Mouse (Mus musculus) heart, embryonic 13.5 days (tissue): ENCODE results near the gene Anxa6. TPM values are rescaled to one million over a fixed set of nuclear protein-coding genes. Genes with fewer than 3 reads are reported as not detected.

Source experiments
- ATAC-seq: fragments of 200-750 bp; cut with Nextera tagmentation; 2 replicates; pipeline ENCODE4 v1.8.0; 2017; ENCODE audit warnings: moderate TSS enrichment; ENCODE audit not compliant: insufficient number of reproducible peaks, low FRiP score, low TSS enrichment; ENCODE audit errors: extremely low read depth
- H3K27ac ChIP-seq: fragments of 300-500 bp; sonication (generic); replicated peaks from 2 replicates; pipeline ENCODE4 v1.5.1; 2015; ENCODE audit warnings: moderate library complexity, mild to moderate bottlenecking, inconsistent platforms
- H3K27me3 ChIP-seq: fragments of 300-500 bp; sonication (generic); replicated peaks from 2 replicates; pipeline ENCODE4 v1.6.1; 2015; ENCODE audit warnings: mild to moderate bottlenecking, inconsistent platforms
- H3K36me3 ChIP-seq: fragments of 300-500 bp; sonication (generic); 2 replicates; pipeline ENCODE4 v1.6.1; 2015; ENCODE audit warnings: mild to moderate bottlenecking, inconsistent platforms
- H3K4me1 ChIP-seq: fragments of 300-500 bp; sonication (generic); 2 replicates; pipeline ENCODE4 v1.6.1; 2015; ENCODE audit warnings: inconsistent platforms
- H3K4me2 ChIP-seq: fragments of 300-500 bp; sonication (generic); 2 replicates; pipeline ENCODE4 v1.6.1; 2015; ENCODE audit warnings: inconsistent platforms, mild to moderate bottlenecking, moderate library complexity
- H3K4me3 ChIP-seq: fragments of 300-500 bp; sonication (generic); 2 replicates; pipeline ENCODE4 v1.5.1; 2015; ENCODE audit warnings: moderate library complexity, mild to moderate bottlenecking, inconsistent platforms
- H3K9ac ChIP-seq: fragments of 300-500 bp; sonication (generic); 2 replicates; pipeline ENCODE4 v1.6.1; 2015; ENCODE audit warnings: inconsistent platforms, mild to moderate bottlenecking, moderate library complexity
- H3K9me3 ChIP-seq: fragments of 300-500 bp; sonication (generic); 2 replicates; pipeline ENCODE4 v1.6.1; 2016; ENCODE audit warnings: inconsistent platforms
- WGBS: fragments of 180-500 bp; shearing (Covaris S2); methylation state at CpG from one replicate; pipeline ENCODE4 v1.1.7; 2015; ENCODE audit warnings: mixed read lengths; 5-methylcytosine and 5-hydroxymethylcytosine counted together
- polyA plus RNA-seq: library from polyadenylated mRNA; unstranded; fragments of >200 nt; fragmentation: Nextera tagmentation; extraction: Ambion mirVana; gene quantifications from 2 replicates; pipeline ENCODE4 v1.2.1, GENCODE M21; 2015

Gene Anxa6
- polyA plus RNA-seq, 1 experiment from 2014 or later: 315 TPM

DNA sequence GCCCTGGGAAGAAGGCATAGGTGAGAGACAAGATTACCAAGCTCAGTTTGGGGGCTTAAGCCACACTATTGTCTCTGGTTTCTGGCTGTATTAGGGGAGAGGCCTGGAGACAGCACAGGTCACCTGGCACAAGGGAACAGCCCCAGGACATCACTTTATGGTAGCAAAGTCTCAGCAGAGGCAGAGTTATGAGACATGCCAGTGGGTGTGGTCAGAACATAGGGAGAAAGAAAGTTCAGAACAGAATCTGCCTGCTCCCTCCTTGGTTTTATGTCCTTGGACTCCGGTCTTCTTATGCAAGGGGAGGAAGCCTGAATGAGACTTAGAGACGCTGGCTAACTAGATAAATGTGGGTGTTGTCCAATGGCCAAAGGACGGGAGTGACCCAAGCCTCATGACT lies 88.5 kb downstream of the Anxa6 start:
- Histone ChIP-seq H3K36me3 (peaks cover 7% of the 10 kb centered on the region; the same call in 1 of the 2 replicates), H3K4me1 (peaks cover 21% of the 10 kb centered on the region), H3K9ac (no peak overlapping the region), H3K27ac (no peak overlapping the region), H3K9me3 (no peaks in the 10 kb centered on the region), H3K27me3 (no peaks in the 10 kb centered on the region), H3K4me3 (no peak overlapping the region), H3K4me2 (no peak overlapping the region)
- 81% methylated on average over 3 of the region's 3 CpGs for WGBS
- no peak for ATAC-seq

DNA sequence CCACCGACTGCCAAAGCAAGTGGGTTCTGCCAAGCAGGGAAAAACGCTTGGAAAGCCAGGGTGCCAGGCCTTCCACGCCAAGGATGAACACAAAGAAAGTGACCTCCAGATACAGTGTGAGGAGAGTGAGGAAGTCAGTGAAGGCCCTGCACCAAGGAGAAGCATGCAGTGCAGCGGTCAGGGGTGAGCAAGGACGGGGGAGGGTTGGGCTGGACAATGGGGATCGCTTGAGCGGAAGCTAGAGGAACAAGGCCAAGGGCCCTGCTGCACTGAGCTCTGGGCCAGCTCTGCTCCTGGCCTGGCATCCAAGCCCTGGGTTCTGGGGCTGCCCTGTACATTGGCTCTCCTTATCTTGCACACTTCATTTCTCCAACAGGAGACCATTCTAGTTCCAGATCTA lies 93.2 kb downstream of the Anxa6 start:
- WGBS: 75% methylated on average over 7 of the region's 7 CpGs
- Histone ChIP-seq H3K9ac (no peak overlapping the region), H3K4me1 (peaks cover 31% of the 10 kb centered on the region), H3K9me3 (no peaks in the 10 kb centered on the region), H3K4me3 (no peak overlapping the region), H3K4me2 (no peak overlapping the region), H3K27me3 (no peaks in the 10 kb centered on the region), H3K27ac (no peak overlapping the region), H3K36me3 (peaks cover 36% of the 10 kb centered on the region)
- ATAC-seq: no peak

DNA sequence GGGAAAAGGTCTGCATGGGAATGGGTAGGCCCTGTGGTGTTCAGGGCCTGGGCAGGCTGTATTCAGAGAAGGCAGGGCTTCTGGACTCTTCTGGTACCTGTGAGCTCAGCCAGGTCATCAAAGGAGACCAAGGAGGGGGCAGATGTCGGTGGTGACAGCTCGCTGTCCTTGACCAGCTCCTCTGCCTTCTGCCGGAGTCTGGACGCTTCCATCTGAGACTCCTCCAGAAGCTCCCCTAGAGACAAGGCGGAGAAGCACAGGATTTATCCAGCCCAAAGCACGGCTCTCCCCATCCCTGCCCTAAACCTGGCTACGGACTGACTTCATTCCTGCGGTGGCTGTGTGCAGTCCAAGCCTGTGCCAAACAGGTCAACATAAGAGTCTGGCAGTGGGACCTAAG lies 93.7 kb downstream of the Anxa6 start:
- Histone ChIP-seq H3K4me2 (no peak overlapping the region), H3K27ac (no peak overlapping the region), H3K27me3 (no peaks in the 10 kb centered on the region), H3K4me1 (peaks cover 33% of the 10 kb centered on the region), H3K36me3 (peaks cover 41% of the 10 kb centered on the region), H3K9me3 (no peaks in the 10 kb centered on the region), H3K9ac (0 out of 2 replicates have a peak overlapping the region, but pooled peaks have one; percentile 10), H3K4me3 (no peak overlapping the region)
- ATAC-seq: no peak
- WGBS: 64% methylated on average over 8 of the region's 8 CpGs

DNA sequence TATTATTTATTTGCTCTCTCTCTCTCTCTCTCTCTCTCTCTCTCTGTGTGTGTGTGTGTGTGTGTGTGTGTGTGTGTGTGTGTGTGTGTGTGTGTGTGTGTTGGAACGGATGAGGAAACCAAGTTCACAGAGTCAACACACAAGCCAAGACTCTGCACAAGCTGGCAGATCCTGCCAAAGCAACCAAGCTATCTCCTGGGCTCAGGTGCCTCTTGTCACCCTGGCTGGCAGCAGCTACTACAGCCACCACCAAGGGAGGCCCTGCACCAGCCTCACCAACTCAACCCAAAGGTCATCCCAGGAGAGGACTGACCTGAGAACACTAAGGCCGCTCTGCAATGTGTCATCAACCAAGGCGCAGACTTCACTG lies 96.5 kb downstream of the Anxa6 start:
- no peak overlapping the region for H3K4me2 ChIP-seq
- no peaks in the 10 kb centered on the region for H3K27me3 ChIP-seq
- H3K36me3 ChIP-seq: peaks cover 68% of the 10 kb centered on the region
- no peaks in the 10 kb centered on the region for H3K9me3 ChIP-seq
- H3K27ac ChIP-seq: 0 out of 2 replicates have a peak overlapping the region, but pooled peaks have one; percentile 29
- no peak for ATAC-seq
- H3K9ac ChIP-seq: no peak overlapping the region
- no peak overlapping the region for H3K4me3 ChIP-seq
- 87% methylated on average over 3 of the region's 3 CpGs for WGBS
- peaks cover 33% of the 10 kb centered on the region for H3K4me1 ChIP-seq

DNA sequence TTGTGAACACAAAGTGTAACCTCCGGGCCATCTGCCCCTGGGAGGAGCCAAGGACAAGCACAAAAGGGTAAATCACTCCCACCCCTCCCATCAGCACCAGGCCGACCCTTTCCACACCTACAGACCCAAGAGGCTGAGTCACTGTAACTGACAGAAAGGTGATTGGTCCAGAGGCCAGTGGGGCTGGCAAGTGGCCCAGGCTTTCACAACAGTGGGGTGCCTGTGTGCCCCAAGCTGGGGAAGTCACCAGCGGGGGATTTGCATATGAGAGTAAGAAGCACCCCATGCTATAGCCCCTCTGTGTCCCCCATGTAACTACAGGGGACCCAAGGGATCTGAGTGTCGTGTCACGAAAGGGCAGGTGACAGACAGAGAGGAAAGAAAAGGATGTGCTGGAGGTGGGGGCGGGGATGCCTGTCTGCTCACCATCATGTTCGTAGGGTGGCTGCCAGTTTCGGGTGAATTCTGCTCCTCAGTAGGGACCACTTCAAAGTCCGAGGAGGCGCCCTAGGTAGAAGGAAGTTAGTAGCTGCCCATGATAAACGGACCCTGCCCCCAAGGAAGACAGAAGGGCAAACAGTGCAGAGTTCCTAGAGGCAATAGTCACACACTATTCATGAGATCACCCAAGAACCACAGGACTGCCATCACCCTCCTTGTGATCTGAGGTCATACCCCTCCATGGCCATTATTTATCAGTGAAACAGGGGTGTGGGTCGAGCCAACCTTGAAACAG lies 97.0 kb downstream of the Anxa6 start:
- Histone ChIP-seq H3K27ac (peak overlapping the region; percentile 29; the same call in 1 of the 2 replicates), H3K36me3 (peaks cover 73% of the 10 kb centered on the region), H3K4me2 (no peak overlapping the region; the same call in 1 of the 2 replicates), H3K4me1 (peaks cover 33% of the 10 kb centered on the region), H3K9me3 (no peaks in the 10 kb centered on the region), H3K4me3 (no peak overlapping the region), H3K9ac (peak overlapping the region; percentile 58; the same call in 1 of the 2 replicates), H3K27me3 (no peaks in the 10 kb centered on the region)
- ATAC-seq: 0 out of 2 replicates have a peak, but pooled peaks have one; percentile 11
- 33% methylated on average over 12 of the region's 12 CpGs for WGBS

DNA sequence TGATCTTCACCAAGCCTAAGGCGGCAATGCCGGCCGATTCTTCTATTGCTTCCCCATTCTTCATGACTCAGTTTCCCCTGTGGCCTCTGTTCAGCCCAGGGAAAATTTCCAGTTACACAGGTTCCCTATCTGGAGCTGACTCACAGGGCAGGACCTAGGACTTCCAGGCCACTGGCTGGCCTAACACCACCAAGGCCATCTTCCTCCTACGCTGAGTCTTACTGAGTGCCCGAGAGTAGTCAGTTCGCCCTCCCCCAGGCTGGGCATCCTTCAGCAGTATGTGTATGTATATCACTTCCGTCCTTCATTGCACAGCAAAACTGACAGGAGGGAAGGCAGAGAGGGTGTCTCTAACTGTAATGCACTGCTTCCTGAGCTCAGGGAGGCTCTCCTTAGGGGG lies 99.0 kb downstream of the Anxa6 start:
- Histone ChIP-seq H3K27ac (no peak overlapping the region), H3K4me2 (no peak overlapping the region), H3K36me3 (peaks cover 91% of the 10 kb centered on the region), H3K4me1 (peaks cover 31% of the 10 kb centered on the region), H3K4me3 (no peak overlapping the region), H3K9me3 (no peaks in the 10 kb centered on the region), H3K9ac (no peak overlapping the region), H3K27me3 (no peaks in the 10 kb centered on the region)
- 89% methylated on average over 7 of the region's 7 CpGs for WGBS
- no peak for ATAC-seq

DNA sequence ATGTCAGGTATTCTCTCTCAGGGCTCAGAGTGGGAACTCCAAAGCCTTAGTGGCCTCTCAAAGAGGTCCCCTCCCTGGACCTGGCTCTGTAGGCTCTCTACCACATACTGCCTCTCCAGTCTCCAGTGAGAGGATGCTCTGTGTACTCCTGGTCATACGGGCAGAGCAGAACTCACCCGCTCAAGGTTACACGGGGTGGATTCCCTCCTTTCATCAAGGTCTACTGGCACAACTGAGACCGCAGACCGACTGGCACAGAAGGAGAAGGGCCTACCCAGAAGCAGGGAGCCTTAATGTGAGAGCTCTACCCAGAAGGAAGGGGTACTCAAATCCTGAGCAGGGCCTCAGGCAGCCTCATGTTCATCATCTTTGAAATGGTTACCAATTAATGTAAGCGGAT lies 100.7 kb downstream of the Anxa6 start:
- Histone ChIP-seq H3K27me3 (no peaks in the 10 kb centered on the region), H3K9ac (no peak overlapping the region), H3K27ac (no peak overlapping the region), H3K36me3 (peaks cover 90% of the 10 kb centered on the region), H3K4me3 (no peak overlapping the region), H3K9me3 (no peaks in the 10 kb centered on the region), H3K4me2 (no peak overlapping the region), H3K4me1 (peaks cover 32% of the 10 kb centered on the region)
- no peak for ATAC-seq
- WGBS: 86% methylated on average over 6 of the region's 6 CpGs

DNA sequence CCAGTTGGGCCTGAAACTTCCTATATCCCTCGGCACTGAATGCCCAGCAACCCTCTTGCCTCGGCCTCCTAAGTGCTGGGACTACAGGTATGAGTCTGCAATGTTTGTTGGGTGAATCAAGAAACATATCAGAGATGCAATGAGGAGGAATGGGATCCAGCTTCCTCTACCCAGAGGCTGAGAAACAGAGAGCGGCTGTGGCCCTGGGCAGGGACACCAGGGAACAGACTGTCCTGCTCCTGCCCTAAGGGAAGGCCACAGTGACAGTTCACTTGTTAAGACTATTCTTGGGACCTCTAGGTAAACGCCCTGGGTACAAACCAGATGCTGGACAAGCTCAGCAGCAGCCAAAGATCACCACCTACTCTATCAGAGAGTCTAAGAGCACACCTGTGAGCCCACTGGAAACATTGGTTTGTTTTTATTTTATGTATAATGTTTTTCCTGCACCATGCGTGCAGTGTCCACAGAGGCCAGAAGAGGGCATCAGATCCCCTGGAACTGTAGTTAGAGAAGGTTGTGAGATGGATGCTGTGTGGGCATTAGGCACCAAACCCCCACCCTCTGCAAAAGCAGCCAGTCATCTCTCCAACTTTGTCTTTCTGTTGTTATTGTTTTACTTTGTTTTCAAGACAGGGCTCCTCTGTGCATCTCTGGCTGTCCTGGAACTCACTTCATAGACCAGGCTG lies 101.7 kb downstream of the Anxa6 start:
- Histone ChIP-seq H3K4me1 (peaks cover 34% of the 10 kb centered on the region), H3K27me3 (no peaks in the 10 kb centered on the region), H3K9me3 (no peaks in the 10 kb centered on the region), H3K4me3 (no peak overlapping the region), H3K9ac (no peak overlapping the region), H3K27ac (no peak overlapping the region), H3K4me2 (no peak overlapping the region), H3K36me3 (peaks cover 92% of the 10 kb centered on the region)
- WGBS: 62% methylated on average over 5 of the region's 5 CpGs
- ATAC-seq: no peak

DNA sequence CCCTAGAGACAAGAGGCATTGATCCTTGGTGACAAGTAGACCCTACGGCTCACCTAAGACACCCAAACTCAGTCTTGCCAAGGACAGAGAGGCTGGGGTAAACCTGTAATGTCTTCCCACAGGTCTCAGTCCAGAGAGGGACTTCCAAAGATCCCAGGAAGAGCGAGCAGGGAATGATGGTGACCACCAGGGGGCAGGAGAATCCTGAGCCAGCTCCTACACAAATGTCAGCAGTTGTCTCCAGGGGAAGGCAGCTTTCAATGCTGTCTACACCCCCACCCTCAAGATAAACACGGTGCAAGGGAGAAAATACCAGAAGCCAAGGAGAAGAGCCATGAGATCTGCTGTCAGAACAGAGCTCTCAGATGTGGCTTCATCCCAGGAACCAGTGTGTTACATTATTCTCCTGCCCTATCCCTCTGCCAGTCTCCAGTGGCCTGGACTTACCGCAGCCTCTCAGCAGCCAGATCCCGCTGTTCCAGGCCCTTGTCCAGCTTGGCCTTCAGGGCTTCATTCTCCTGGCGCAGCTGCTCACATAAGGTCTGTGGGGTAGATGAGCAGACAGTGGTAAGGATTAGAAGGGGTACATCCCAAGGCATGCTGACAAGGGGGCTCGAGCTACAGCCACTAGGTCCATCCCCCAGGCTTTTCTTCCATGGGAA lies 102.8 kb downstream of the Anxa6 start:
- Histone ChIP-seq H3K9me3 (no peaks in the 10 kb centered on the region), H3K9ac (0 out of 2 replicates have a peak overlapping the region, but pooled peaks have one; percentile 15), H3K36me3 (peaks cover 98% of the 10 kb centered on the region), H3K27ac (no peak overlapping the region; the same call in 1 of the 2 replicates), H3K27me3 (no peaks in the 10 kb centered on the region), H3K4me2 (no peak overlapping the region), H3K4me1 (peaks cover 23% of the 10 kb centered on the region), H3K4me3 (no peak overlapping the region)
- ATAC-seq: no peak
- WGBS: 58% methylated on average over 7 of the region's 7 CpGs

DNA sequence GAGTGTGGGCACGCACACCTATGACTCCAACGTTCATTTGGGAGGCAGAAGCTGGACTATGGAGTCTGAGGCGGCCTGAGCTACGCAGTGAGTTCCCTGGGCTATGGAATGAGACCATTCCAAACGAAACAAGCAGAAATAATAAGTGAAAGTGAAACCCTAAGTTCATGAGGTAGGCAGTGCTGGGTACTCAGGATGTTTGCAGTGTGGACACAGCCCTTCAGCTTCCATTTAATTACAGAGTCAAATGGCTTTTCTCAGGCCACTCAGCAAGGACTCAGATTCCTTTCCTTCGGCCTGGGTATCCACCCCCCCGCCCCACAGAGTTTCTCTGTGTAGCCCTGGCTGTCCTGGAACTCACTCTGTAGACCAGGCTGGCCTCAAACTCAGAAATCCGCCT lies 103.5 kb downstream of the Anxa6 start:
- peaks cover 98% of the 10 kb centered on the region for H3K36me3 ChIP-seq
- no peak overlapping the region for H3K4me3 ChIP-seq
- H3K9me3 ChIP-seq: no peaks in the 10 kb centered on the region
- H3K27me3 ChIP-seq: no peaks in the 10 kb centered on the region
- H3K27ac ChIP-seq: no peak overlapping the region
- no peak overlapping the region for H3K9ac ChIP-seq
- H3K4me1 ChIP-seq: peaks cover 18% of the 10 kb centered on the region
- H3K4me2 ChIP-seq: no peak overlapping the region
- ATAC-seq: no peak
- WGBS: 85% methylated on average over 8 of the region's 8 CpGs

DNA sequence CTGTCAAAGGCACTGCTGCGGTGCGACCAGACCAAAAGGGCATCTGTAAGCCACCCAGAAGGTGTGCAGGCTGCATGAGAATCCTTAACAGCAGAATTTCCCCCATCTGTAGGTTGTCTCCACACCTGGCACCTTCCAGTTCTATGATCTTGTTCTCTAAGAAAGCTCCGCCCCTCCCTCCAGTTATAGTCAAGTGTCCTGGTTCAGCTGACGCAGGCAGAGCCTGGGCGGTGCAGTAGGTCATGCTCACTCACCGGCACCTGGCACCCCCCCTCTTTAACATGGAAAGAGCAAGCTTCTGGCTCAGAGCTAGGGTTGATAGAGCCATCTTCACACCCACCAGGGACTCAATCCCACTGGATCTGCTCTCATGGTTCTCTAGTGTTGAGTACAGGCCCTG lies 104.0 kb downstream of the Anxa6 start:
- Histone ChIP-seq H3K27ac (no peak overlapping the region), H3K4me3 (no peak overlapping the region), H3K9ac (no peak overlapping the region), H3K4me2 (no peak overlapping the region), H3K36me3 (peaks cover 98% of the 10 kb centered on the region), H3K27me3 (no peaks in the 10 kb centered on the region), H3K4me1 (peaks cover 18% of the 10 kb centered on the region), H3K9me3 (no peaks in the 10 kb centered on the region)
- ATAC-seq: no peak
- WGBS: 79% methylated on average over 6 of the region's 6 CpGs
